Mouse (Mus musculus) brain, adult 2 months (tissue): ENCODE measurements around the gene H2-T23.

Source experiments
- DNase-seq: peaks from one replicate; pipeline ENCODE4 v3.0.0; 2011; ENCODE audit warnings: low read depth, low spot score

The H2-T23 gene

DNA sequence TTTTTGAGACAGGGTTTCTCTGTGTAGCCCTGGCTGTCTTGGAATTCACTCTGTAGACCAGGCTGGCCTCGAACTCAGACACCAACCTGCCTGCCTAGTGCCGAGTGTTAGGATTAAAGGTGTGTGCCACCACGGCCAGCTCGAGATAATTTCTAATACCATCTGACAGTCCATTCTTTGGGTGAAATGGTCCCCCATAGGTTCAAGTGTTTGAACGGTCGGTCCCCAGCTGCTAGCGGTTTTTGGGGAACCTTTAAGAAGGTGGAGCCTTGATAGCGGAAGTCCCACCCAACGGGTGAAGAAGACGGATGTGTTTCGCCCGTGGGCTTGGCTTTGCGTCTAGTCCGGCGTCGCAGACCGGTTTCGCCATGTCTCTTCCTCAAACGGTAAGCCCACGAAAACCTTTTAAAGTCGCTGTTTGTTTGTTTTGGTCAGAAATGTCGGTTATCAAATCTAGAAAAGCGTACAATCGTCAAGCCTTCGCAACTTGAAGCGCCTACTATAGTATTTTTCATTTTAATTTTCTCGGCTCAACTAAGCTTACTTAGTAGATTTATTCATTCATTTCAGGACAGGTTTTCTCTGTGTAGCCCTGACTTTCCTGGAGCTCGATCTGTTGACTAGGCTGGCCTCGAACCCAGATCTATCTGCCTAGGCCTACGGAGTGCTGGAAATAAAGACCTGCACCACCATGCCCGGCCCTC is 38.3 kb downstream of the H2-T23 start:
- peak; percentile 97 for DNase-seq

DNA sequence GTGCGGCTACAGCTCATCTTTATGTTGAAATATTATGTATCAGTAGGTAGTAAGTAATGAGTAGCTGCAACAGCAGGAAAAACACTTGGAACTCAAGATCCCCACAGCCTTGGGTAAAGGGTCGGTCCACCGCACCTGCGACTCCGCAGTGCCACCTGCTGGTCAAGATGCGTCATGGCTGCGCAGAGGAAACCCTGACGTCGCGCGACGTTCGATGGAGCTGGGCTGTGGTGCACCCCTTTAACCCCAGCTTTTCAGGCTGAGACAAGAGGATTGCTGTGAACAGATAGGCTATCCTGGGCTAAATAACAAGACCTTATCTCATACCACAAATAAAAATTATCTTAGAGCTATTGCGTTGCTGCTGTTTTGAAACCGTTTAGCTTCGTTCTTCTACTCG is 39.0 kb downstream of the H2-T23 start:
- DNase-seq: peak; percentile 93

DNA sequence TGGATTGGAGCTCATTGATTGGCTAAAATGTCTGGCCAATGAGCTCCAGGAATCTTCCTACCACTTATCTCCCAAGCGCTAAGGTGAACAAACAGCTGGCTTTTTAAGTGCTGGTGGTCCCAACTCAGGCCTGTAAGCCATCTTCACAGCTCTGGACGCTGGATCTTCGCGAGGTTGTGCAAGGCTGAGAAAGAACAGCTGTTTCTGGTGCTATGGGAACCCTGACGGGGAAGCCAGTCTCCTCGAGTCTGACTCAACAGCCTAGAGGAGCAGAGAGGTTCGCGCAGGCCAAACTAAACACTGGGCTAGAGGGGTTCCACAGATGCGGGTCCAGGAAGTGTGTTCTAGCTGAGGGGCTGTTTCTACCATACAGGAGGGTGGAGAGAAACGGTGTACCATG is 40.9 kb downstream of the H2-T23 start:
- DNase-seq: peak; percentile 24

DNA sequence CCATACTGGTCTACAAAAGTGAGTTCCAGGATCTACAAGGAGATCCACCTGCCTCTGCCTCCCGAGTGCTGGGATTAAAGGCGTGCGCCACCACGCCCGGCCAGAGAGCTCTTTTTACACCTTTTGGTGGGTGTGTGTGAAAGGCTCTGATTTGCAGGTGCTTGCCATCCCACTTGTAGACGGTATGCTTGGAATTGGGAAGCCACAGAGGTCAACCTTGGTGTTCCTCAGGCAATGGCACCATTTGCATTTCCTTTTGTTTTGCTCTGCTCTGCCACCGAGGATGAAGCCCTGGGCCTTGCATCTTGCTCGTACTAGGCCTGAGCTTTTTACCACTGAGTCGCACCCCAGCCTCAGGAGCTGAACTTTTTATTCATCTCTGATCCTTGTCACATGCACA is 50.9 kb downstream of the H2-T23 start:
- DNase-seq: no peak

DNA sequence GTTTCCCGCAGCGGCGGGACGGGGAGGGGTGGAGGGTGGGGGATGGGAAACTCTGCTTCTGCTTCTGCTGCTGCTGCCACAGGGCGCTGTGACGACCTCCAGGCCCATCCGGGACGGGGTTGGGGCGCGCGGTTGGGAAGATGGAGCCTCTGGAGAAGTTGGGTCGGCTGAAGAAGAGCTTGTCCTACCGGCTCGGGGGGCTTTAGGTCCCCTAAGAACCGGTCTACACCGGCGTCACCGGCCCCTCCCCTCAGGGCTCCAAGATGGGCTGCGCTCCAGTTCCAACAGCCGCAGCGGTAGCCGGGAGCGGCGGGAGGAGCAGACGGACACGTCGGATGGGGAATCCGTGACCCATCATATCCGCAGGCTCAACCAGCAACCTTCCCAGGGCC is 52.3 kb downstream of the H2-T23 start:
- DNase-seq: peak; percentile 58
